9 mouse cellular contexts compared by ENCODE assay signal in the genomic region with DNA sequence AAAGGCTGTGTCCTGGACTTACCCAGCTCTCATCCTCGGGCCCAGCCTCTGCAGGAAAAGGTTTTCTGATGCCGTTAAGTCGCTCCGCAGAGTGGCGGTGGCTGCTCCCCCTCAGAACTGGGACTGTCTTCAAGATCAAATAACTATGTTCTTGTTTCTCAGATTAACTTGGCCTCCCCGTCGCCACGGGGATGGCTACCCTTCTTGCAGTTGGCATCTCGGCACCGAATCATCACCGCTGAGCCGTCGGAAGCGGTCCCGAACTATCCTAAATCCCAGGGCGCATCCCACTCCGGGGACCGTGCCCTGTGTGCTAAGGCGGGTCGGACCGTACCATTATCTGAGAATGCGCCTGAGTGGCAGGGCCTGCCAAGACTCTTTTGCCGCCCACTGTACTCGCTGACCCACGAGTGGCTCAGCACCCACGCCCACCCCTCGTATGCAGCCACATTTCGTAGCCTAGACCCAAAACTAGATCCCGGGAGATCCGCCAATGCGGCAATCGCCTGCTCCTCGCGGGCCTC. TPM values are rescaled to one million over a fixed set of nuclear protein-coding genes. Genes with fewer than 3 reads are reported as not detected.
A peak's percentile ranks its signal among the peaks of the same experiment; 100 is the strongest.
DNase-seq lines count a peak whose midpoint lies in the region; ATAC-seq lines count a peak whose summit lies in the region.
"Had no signal": no experiment of that assay in that cellular context is flagged by ENCODE, and none has a peak within 500 bp of the region (broad histone marks: within the 10 kb centered on the region; RNA-seq: fewer than 3 reads in every experiment).

No protein-coding gene starts in this region.

- peak; percentile 59 for DNase-seq in liver, embryonic 11.5 days (ENCODE audit: low spot score)
- DNase-seq in liver: no peak
- DNase-seq in limb, embryonic 10.5 days (ENCODE audit: low spot score): peak; percentile 81
- no peak for DNase-seq in testis, postnatal 14 days (ENCODE audit: low spot score)
- no peak for DNase-seq in gastrocnemius, postnatal 14 days
- DNase-seq in c-Kit-positive CD71-positive TER-119-positive erythroid progenitor cells, embryonic 14.5 days (ENCODE audit: low spot score): no peak

- H3K9ac ChIP-seq in liver, embryonic 11.5 days (ENCODE audit: low read depth, low read length): no peak overlapping the region
- no peak overlapping the region for H3K9ac ChIP-seq in neural tube, embryonic 15.5 days (replicated peaks)

- no peaks in the 10 kb centered on the region for H3K36me3 ChIP-seq in liver, embryonic 11.5 days (ENCODE audit: control insufficient read depth, insufficient read depth, low read length)
- H3K36me3 ChIP-seq in limb, embryonic 10.5 days: peaks cover 20% of the 10 kb centered on the region
- H3K36me3 ChIP-seq in neural tube, embryonic 15.5 days: no peaks in the 10 kb centered on the region

- intact Hi-C loops in gastrocnemius, postnatal 14 days (cut with DNase I; ENCODE audit: low total_unique reads): no loop called here

- H3K4me1 ChIP-seq in liver, embryonic 11.5 days (replicated peaks; ENCODE audit: control insufficient read depth, insufficient read depth, low read length): no peaks in the 10 kb centered on the region
- H3K4me1 ChIP-seq in limb, embryonic 10.5 days: peaks cover 86% of the 10 kb centered on the region
- H3K4me1 ChIP-seq in neural tube, embryonic 15.5 days: peaks cover 18% of the 10 kb centered on the region

- peak overlapping the region; percentile 63 for H3K4me2 ChIP-seq in liver, embryonic 11.5 days
- H3K4me2 ChIP-seq in neural tube, embryonic 15.5 days: 0 out of 2 replicates have a peak overlapping the region, but pooled peaks have one; percentile 55

- no peak for ATAC-seq in liver, embryonic 11.5 days (replicated peaks; ENCODE audit: low FRiP score)
- ATAC-seq in erythroblast, adult 5-6 weeks (replicated peaks; ENCODE audit: low FRiP score, poor library complexity, severe bottlenecking): 0 out of 2 replicates have a peak, but pooled peaks have one; percentile 23
- ATAC-seq in neural tube, embryonic 15.5 days (ENCODE audit: low FRiP score): no peak; the same call in 1 of the 2 replicates

- H3K27ac ChIP-seq in liver, embryonic 11.5 days (ENCODE audit: low read depth, low read length): no peak overlapping the region
- peak overlapping the region; percentile 96 for H3K27ac ChIP-seq in limb, embryonic 10.5 days
- H3K27ac ChIP-seq in neural tube, embryonic 15.5 days (replicated peaks): no peak overlapping the region

- 2% methylated on average over 34 of the region's 34 CpGs for WGBS in liver, embryonic 11.5 days
- WGBS in limb, embryonic 10.5 days: under 1% methylated on average over 34 of the region's 34 CpGs
- WGBS in neural tube, embryonic 15.5 days: 1% methylated on average over 34 of the region's 34 CpGs

- no peaks in the 10 kb centered on the region for H3K9me3 ChIP-seq in liver, embryonic 11.5 days (ENCODE audit: control insufficient read depth, low read length)
- H3K9me3 ChIP-seq in limb, embryonic 10.5 days (replicated peaks): no peaks in the 10 kb centered on the region
- H3K9me3 ChIP-seq in neural tube, embryonic 15.5 days (replicated peaks): no peaks in the 10 kb centered on the region

- peaks cover 92% of the 10 kb centered on the region for H3K27me3 ChIP-seq in liver, embryonic 11.5 days (replicated peaks; ENCODE audit: control insufficient read depth, insufficient read depth, low read length)
- H3K27me3 ChIP-seq in limb, embryonic 10.5 days (ENCODE audit: low read depth, poor library complexity, severe bottlenecking): peaks cover 89% of the 10 kb centered on the region
- H3K27me3 ChIP-seq in neural tube, embryonic 15.5 days (replicated peaks): peaks cover 86% of the 10 kb centered on the region

- peak overlapping the region; percentile 39 for H3K4me3 ChIP-seq in liver, embryonic 11.5 days (ENCODE audit: low read depth, low read length)
- H3K4me3 ChIP-seq in limb, embryonic 10.5 days: peak overlapping the region; percentile 75
- H3K4me3 ChIP-seq in neural tube, embryonic 15.5 days (replicated peaks): no peak overlapping the region

RNA-seq across cellular contexts. Expression of a gene that starts 1.2 kb away (rescaled TPM):
- 5.6 and 5.8 TPM in 2 replicates for polyA plus RNA-seq in liver, embryonic 11.5 days (2014; fragmentation: Nextera tagmentation; extraction: Ambion mirVana)
- total RNA-seq in erythroblast, adult 5-6 weeks (2015; ENCODE audit: low replicate concordance): not detected in 2 replicates
- total RNA-seq in erythroblast, adult 5-6 weeks (2017; ENCODE audit: low replicate concordance): not detected in 2 replicates
- polyA plus RNA-seq in limb, embryonic 10.5 days (2016; fragmentation: Nextera tagmentation; extraction: Ambion mirVana): 31.1 and 37.4 TPM in 2 replicates
- 0.09 TPM in 1 of 2 replicates, not detected in the other for polyA plus RNA-seq in neural tube, embryonic 15.5 days (2015; fragmentation: Nextera tagmentation; extraction: Ambion mirVana)
- total RNA-seq in gastrocnemius, postnatal 14 days (2021): not detected

RNA-seq across cellular contexts. Expression of a gene that starts 35.1 kb away (rescaled TPM):
- polyA plus RNA-seq in liver, embryonic 11.5 days (2014; fragmentation: Nextera tagmentation; extraction: Ambion mirVana): not detected in 2 replicates
- not detected in 2 replicates for total RNA-seq in erythroblast, adult 5-6 weeks (2015; ENCODE audit: low replicate concordance)
- total RNA-seq in erythroblast, adult 5-6 weeks (2017; ENCODE audit: low replicate concordance): not detected in 2 replicates
- not detected in 2 replicates for polyA plus RNA-seq in limb, embryonic 10.5 days (2016; fragmentation: Nextera tagmentation; extraction: Ambion mirVana)
- not detected in 2 replicates for polyA plus RNA-seq in neural tube, embryonic 15.5 days (2015; fragmentation: Nextera tagmentation; extraction: Ambion mirVana)
- total RNA-seq in gastrocnemius, postnatal 14 days (2021): not detected
- total RNA-seq: left cerebral cortex, adult 18-20 months had no signal

RNA-seq across cellular contexts. Expression of a gene that starts 35.5 kb away (rescaled TPM):
- 29.3 and 32.4 TPM in 2 replicates for polyA plus RNA-seq in liver, embryonic 11.5 days (2014; fragmentation: Nextera tagmentation; extraction: Ambion mirVana)
- 8.6 and 16.3 TPM in 2 replicates for total RNA-seq in erythroblast, adult 5-6 weeks (2015; ENCODE audit: low replicate concordance)
- 5.0 and 7.0 TPM in 2 replicates for total RNA-seq in erythroblast, adult 5-6 weeks (2017; ENCODE audit: low replicate concordance)
- 66.4 and 78.1 TPM in 2 replicates for polyA plus RNA-seq in limb, embryonic 10.5 days (2016; fragmentation: Nextera tagmentation; extraction: Ambion mirVana)
- polyA plus RNA-seq in neural tube, embryonic 15.5 days (2015; fragmentation: Nextera tagmentation; extraction: Ambion mirVana): 118 and 138 TPM in 2 replicates
- total RNA-seq in gastrocnemius, postnatal 14 days (2021): 10 to 100 TPM; 16.9 to 19.5 TPM

RNA-seq across cellular contexts. Expression of a gene that starts 41.1 kb away (rescaled TPM):
- not detected in 2 replicates for polyA plus RNA-seq in liver, embryonic 11.5 days (2014; fragmentation: Nextera tagmentation; extraction: Ambion mirVana)
- total RNA-seq in erythroblast, adult 5-6 weeks (2015; ENCODE audit: low replicate concordance): not detected in 2 replicates
- total RNA-seq in erythroblast, adult 5-6 weeks (2017; ENCODE audit: low replicate concordance): not detected in 2 replicates
- 0.76 and 0.98 TPM in 2 replicates for polyA plus RNA-seq in limb, embryonic 10.5 days (2016; fragmentation: Nextera tagmentation; extraction: Ambion mirVana)
- polyA plus RNA-seq in neural tube, embryonic 15.5 days (2015; fragmentation: Nextera tagmentation; extraction: Ambion mirVana): not detected in 2 replicates
- total RNA-seq in gastrocnemius, postnatal 14 days (2021): not detected
- total RNA-seq: left cerebral cortex, adult 18-20 months had no signal

Comparison
In these comparisons a context has a peak if more than half of its experiments do, and no peak if none do; other contexts are left out.
1. DNase-seq: peak in liver, embryonic 11.5 days (single experiment) and limb, embryonic 10.5 days (single experiment); none in liver (single experiment), testis, postnatal 14 days (single experiment), gastrocnemius, postnatal 14 days (single experiment) and c-Kit-positive CD71-positive TER-119-positive erythroid progenitor cells, embryonic 14.5 days (single experiment).